Mouse (Mus musculus) neural tube, embryonic 15.5 days (tissue): ENCODE data around the gene Poldip3. TPM values are rescaled to one million over a fixed set of nuclear protein-coding genes. Genes with fewer than 3 reads are reported as not detected.
A peak's percentile ranks its signal among the peaks of the same experiment; 100 is the strongest.

Experiments used
- ATAC-seq: fragments of 200-750 bp; cut with Nextera tagmentation; 2 replicates; pipeline ENCODE4 v1.8.0; 2017; ENCODE audit warnings: mild to moderate bottlenecking, moderate TSS enrichment, moderate library complexity; ENCODE audit not compliant: low FRiP score
- H3K27ac ChIP-seq: fragments of 300-500 bp; sonication (generic); replicated peaks from 2 replicates; pipeline ENCODE4 v1.5.1; 2015; ENCODE audit warnings: mild to moderate bottlenecking, inconsistent platforms
- H3K27me3 ChIP-seq: fragments of 300-500 bp; sonication (generic); replicated peaks from 2 replicates; pipeline ENCODE4 v1.6.1; 2015; ENCODE audit warnings: inconsistent platforms
- H3K36me3 ChIP-seq: fragments of 300-500 bp; sonication (generic); 2 replicates; pipeline ENCODE4 v1.6.1; 2015; ENCODE audit warnings: inconsistent platforms
- H3K4me1 ChIP-seq: fragments of 300-500 bp; sonication (generic); 2 replicates; pipeline ENCODE4 v1.6.1; 2015; ENCODE audit warnings: inconsistent platforms
- H3K4me2 ChIP-seq: fragments of 300-500 bp; sonication (generic); 2 replicates; pipeline ENCODE4 v1.6.1; 2015; ENCODE audit warnings: inconsistent platforms, mild to moderate bottlenecking, moderate library complexity
- H3K4me3 ChIP-seq: fragments of 300-500 bp; sonication (generic); replicated peaks from 2 replicates; pipeline ENCODE4 v1.5.1; 2015; ENCODE audit warnings: mild to moderate bottlenecking, inconsistent platforms
- H3K9ac ChIP-seq: fragments of 300-500 bp; sonication (generic); replicated peaks from 2 replicates; pipeline ENCODE4 v1.6.1; 2015; ENCODE audit warnings: mild to moderate bottlenecking, inconsistent platforms
- H3K9me3 ChIP-seq: fragments of 300-500 bp; sonication (generic); replicated peaks from 2 replicates; pipeline ENCODE4 v1.6.1; 2016; ENCODE audit warnings: inconsistent platforms
- WGBS: fragments of 180-500 bp; shearing (Covaris S2); methylation state at CpG from one replicate; pipeline ENCODE4 v1.1.7; 2015; ENCODE audit warnings: mixed read lengths; 5-methylcytosine and 5-hydroxymethylcytosine counted together
- polyA plus RNA-seq: library from polyadenylated mRNA; unstranded; fragments of >200 nt; fragmentation: Nextera tagmentation; extraction: Ambion mirVana; gene quantifications from 2 replicates; pipeline ENCODE4 v1.2.1, GENCODE M21; 2015

The Poldip3 gene
- polyA plus RNA-seq, 1 experiment from 2014 or later = 127 TPM

GRCm38 (mm10) chr15:83161062-83161748 lies 12.0 kb upstream of the Poldip3 start:
- H3K4me2 ChIP-seq = no peak overlapping the region
- no peaks in the 10 kb centered on the region for H3K4me1 ChIP-seq
- H3K36me3 ChIP-seq = peaks cover 60% of the 10 kb centered on the region
- WGBS = 29% methylated on average over 10 of the region's 10 CpGs
- H3K4me3 ChIP-seq = no peak overlapping the region
- no peaks in the 10 kb centered on the region for H3K27me3 ChIP-seq
- no peak overlapping the region for H3K9ac ChIP-seq
- no peaks in the 10 kb centered on the region for H3K9me3 ChIP-seq
- no peak for ATAC-seq
- H3K27ac ChIP-seq = no peak overlapping the region

GRCm38 (mm10) chr15:83160561-83160960 lies 11.4 kb upstream of the Poldip3 start:
- Histone ChIP-seq H3K27me3 (no peaks in the 10 kb centered on the region), H3K36me3 (peaks cover 62% of the 10 kb centered on the region), H3K4me1 (no peaks in the 10 kb centered on the region), H3K4me3 (no peak overlapping the region), H3K9me3 (no peaks in the 10 kb centered on the region), H3K27ac (no peak overlapping the region), H3K9ac (no peak overlapping the region), H3K4me2 (no peak overlapping the region)
- 94% methylated on average over 4 of the region's 4 CpGs for WGBS
- no peak for ATAC-seq

DNA sequence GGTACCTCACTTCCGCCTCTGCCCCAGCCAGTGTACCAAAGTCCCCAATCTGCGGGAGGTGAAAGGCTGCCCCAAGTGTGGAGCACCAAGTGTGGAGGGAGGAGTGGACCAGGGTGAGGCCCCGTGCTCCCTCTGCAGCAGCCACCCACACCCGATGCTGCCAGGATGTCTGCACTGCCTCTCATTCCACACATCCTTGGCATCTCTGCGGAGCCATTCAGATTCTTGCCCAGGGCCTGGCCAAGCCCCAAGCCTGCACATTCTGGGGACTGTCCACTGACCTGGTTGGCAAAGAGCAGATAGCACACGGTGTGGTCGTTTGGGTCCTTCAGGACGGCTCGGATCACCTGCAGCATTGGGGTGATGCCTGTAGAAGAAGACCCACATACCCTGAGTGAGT lies 10.6 kb upstream of the Poldip3 start:
- Histone ChIP-seq H3K27me3 (no peaks in the 10 kb centered on the region), H3K36me3 (peaks cover 64% of the 10 kb centered on the region), H3K4me3 (no peak overlapping the region), H3K9me3 (no peaks in the 10 kb centered on the region), H3K4me1 (no peaks in the 10 kb centered on the region), H3K4me2 (no peak overlapping the region), H3K27ac (no peak overlapping the region), H3K9ac (no peak overlapping the region)
- 97% methylated on average over 9 of the region's 9 CpGs for WGBS
- ATAC-seq = no peak

- no peaks in the 10 kb centered on the region for H3K4me1 ChIP-seq
- no peak for ATAC-seq
- H3K4me2 ChIP-seq = no peak overlapping the region
- H3K27me3 ChIP-seq = no peaks in the 10 kb centered on the region
- WGBS = 98% methylated on average over 7 of the region's 7 CpGs
- no peak overlapping the region for H3K4me3 ChIP-seq
- H3K36me3 ChIP-seq = peaks cover 69% of the 10 kb centered on the region
- no peaks in the 10 kb centered on the region for H3K9me3 ChIP-seq
- no peak overlapping the region for H3K9ac ChIP-seq
- H3K27ac ChIP-seq = no peak overlapping the region
These were observed 9.5 kb upstream of the Poldip3 start for GRCm38 (mm10) chr15:83158587-83159160.

DNA sequence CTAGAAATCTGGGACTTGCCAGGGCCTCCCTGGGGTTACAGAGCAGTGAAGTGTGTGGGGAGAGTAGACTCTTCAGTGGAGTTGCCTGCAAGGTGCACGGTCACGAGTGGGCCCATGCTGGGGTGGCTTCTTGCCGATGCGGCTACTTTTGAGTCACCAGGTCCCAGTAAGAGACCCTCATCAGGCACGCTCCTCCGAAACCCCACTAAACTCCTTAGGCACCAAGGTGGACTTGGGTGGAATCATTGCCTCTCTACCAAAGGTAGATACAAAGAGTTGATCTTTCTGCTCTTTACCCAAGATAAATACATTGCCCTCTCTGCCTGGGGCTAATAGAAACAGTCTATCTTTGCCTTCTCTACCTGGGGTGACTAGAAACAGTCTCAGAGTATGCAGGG lies 8.5 kb upstream of the Poldip3 start:
- 95% methylated on average over 6 of the region's 6 CpGs for WGBS
- no peaks in the 10 kb centered on the region for H3K27me3 ChIP-seq
- ATAC-seq = no peak
- H3K4me2 ChIP-seq = no peak overlapping the region
- no peak overlapping the region for H3K4me3 ChIP-seq
- H3K9me3 ChIP-seq = no peaks in the 10 kb centered on the region
- no peak overlapping the region for H3K27ac ChIP-seq
- no peaks in the 10 kb centered on the region for H3K4me1 ChIP-seq
- no peak overlapping the region for H3K9ac ChIP-seq
- H3K36me3 ChIP-seq = peaks cover 67% of the 10 kb centered on the region

GRCm38 (mm10) chr15:83156929-83157666 lies 7.9 kb upstream of the Poldip3 start:
- Histone ChIP-seq H3K27ac (no peak overlapping the region), H3K4me2 (no peak overlapping the region), H3K9me3 (no peaks in the 10 kb centered on the region), H3K36me3 (peaks cover 61% of the 10 kb centered on the region), H3K4me3 (no peak overlapping the region), H3K4me1 (no peaks in the 10 kb centered on the region), H3K27me3 (no peaks in the 10 kb centered on the region), H3K9ac (no peak overlapping the region)
- ATAC-seq = no peak
- 77% methylated on average over 11 of the region's 11 CpGs for WGBS

GRCm38 (mm10) chr15:83155672-83156419 lies 6.7 kb upstream of the Poldip3 start:
- no peaks in the 10 kb centered on the region for H3K27me3 ChIP-seq
- H3K36me3 ChIP-seq = peaks cover 52% of the 10 kb centered on the region
- H3K9me3 ChIP-seq = no peaks in the 10 kb centered on the region
- no peak overlapping the region for H3K9ac ChIP-seq
- H3K27ac ChIP-seq = no peak overlapping the region
- no peak overlapping the region for H3K4me2 ChIP-seq
- ATAC-seq = no peak
- H3K4me1 ChIP-seq = no peaks in the 10 kb centered on the region
- WGBS = 90% methylated on average over 6 of the region's 6 CpGs
- no peak overlapping the region for H3K4me3 ChIP-seq

GRCm38 (mm10) chr15:83154309-83154708 lies 5.1 kb upstream of the Poldip3 start:
- Histone ChIP-seq H3K9ac (no peak overlapping the region), H3K27ac (no peak overlapping the region), H3K4me1 (peaks cover 5% of the 10 kb centered on the region; the same call in 1 of the 2 replicates), H3K4me3 (no peak overlapping the region), H3K4me2 (no peak overlapping the region), H3K36me3 (peaks cover 37% of the 10 kb centered on the region), H3K9me3 (no peaks in the 10 kb centered on the region), H3K27me3 (no peaks in the 10 kb centered on the region)
- no peak for ATAC-seq
- 94% methylated on average over 7 of the region's 7 CpGs for WGBS

DNA sequence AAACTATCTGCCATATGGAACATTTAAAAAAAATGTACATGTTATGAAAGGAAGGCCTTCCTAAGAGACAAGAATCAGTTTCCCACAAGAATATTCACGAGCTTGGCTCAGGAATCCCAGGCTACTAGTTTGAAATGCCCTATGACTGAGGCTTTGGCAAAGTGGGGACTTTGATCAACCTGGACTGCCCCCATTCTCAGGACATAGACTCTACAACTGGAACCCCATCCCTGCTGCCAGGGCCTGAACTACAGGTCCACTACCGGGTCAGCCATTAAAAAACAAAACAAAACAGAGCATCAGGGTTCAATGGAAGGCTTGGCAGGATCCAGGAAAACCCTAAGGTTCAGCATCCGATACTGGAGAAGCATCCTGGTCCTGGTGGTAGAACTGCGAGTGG lies 1.5 kb upstream of the Poldip3 start:
- H3K27me3 ChIP-seq = no peaks in the 10 kb centered on the region
- no peak for ATAC-seq
- H3K4me2 ChIP-seq = no peak overlapping the region
- no peak overlapping the region for H3K9ac ChIP-seq
- WGBS = 85% methylated on average over 4 of the region's 4 CpGs
- H3K9me3 ChIP-seq = no peaks in the 10 kb centered on the region
- peaks cover 24% of the 10 kb centered on the region for H3K4me1 ChIP-seq
- H3K36me3 ChIP-seq = peaks cover 23% of the 10 kb centered on the region
- H3K27ac ChIP-seq = no peak overlapping the region
- H3K4me3 ChIP-seq = no peak overlapping the region

DNA sequence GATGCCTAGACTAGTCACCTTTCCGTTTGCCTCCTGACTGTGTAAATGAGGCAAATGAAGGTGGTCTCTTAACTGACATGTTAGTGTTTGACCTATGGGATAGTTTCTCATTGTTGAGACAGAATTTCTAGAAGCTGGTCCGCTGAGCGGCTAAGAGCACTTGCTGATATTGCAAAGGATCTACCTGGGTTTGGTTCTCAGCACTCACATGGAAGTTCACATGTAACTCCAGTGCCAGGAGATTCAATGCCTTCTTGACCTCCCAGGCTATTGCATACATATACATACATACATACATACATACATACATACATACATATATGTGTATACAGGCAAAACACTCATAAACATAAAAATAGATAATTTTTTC lies 874 bp upstream of the Poldip3 start:
- Histone ChIP-seq H3K9ac (peak overlapping the region; percentile 95), H3K36me3 (peaks cover 23% of the 10 kb centered on the region), H3K27ac (peak overlapping the region; percentile 99), H3K4me1 (peaks cover 24% of the 10 kb centered on the region), H3K4me3 (peak overlapping the region; percentile 85), H3K9me3 (no peaks in the 10 kb centered on the region), H3K4me2 (peak overlapping the region; percentile 85), H3K27me3 (no peaks in the 10 kb centered on the region)
- ATAC-seq = no peak
- WGBS = 23% methylated on average over 3 of the region's 3 CpGs

DNA sequence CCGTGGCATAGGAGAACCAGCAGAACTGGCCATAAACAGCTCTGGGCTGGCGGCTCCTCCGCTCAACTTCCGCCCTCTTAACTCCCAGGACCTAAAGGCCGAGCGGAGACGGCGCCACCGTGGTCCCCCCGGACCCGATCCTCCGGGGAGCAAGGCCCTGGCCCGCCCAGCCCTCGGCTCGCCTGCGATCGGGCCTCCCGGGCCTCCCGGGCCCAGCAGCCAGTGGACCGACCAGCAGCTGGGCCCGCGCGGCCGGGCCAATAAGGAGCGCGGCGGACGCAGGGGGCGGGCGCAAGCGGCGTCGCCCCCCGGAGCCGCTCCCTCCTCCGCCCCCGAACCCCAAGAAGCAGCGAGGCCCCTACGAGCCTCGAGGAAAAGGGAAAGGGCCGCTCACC lies 386 bp downstream of the Poldip3 start:
- H3K4me3 ChIP-seq = peak overlapping the region; percentile 85
- H3K4me1 ChIP-seq = peaks cover 34% of the 10 kb centered on the region
- peak; percentile 86 for ATAC-seq
- peak overlapping the region; percentile 95 for H3K9ac ChIP-seq
- under 1% methylated on average over 37 of the region's 41 CpGs for WGBS
- H3K27ac ChIP-seq = peak overlapping the region; percentile 99
- peaks cover 18% of the 10 kb centered on the region for H3K36me3 ChIP-seq
- H3K4me2 ChIP-seq = peak overlapping the region; percentile 85
- H3K27me3 ChIP-seq = no peaks in the 10 kb centered on the region
- no peaks in the 10 kb centered on the region for H3K9me3 ChIP-seq
